Mouse (Mus musculus): Measurements from ENCODE around the gene Abhd17a. TPM values are rescaled to one million over a fixed set of nuclear protein-coding genes. Genes with fewer than 3 reads are reported as not detected.

The Abhd17a gene
- total and polyA plus RNA-seq, 3 experiments, result 37.2 to 49.1 (median 48.0) TPM

DNA sequence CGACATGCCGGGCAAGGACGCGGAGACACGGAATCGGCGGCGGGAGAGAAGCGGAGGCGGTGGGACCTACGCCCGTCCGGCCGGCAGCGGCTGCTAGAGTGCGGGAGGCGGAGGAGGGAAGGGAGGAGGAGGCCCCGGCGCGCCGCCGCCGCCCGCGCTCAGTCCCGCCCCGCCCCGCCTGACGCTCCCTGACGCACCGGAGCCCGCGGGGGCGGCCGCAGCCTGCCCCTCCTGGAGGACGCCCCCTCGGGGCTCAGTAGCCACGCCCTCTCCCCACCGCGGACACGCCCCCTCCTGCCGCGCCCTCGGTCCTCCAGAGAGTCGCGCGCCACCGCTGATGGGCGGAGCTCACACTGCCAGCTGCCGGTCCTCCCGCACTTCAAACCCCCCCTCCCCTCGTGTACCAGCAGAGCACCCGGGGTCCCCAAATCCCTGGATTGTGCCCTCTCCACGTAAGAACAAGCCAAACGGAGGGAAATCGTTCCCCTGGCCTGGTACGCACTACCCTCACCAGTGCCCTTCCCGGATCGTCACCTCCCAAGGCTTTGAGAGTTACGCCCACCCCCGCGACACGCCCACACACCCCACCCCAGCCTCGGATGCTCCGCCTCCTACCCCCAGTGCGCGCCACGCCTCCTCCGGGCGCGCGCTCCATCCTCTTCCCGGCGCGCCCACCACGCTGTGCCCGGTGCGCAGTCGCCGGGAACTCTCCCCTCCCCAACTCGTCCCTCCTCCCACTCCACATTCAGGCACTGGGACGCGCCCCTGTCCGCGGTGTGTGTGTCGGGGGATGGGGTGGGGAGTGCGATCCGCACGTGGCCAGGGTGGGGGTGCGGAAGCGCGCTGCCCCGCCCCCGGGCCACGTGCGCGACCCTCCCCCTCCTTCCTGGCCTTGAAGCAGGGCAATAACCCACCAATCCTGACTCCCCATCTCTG lies 12.7 kb downstream of the Abhd17a start, which contains the start of gene Klf16 (continued):
- TF ChIP-seq MAZ (IDR thresholded peaks at IDR 0.05; ENCODE audit: low read depth, low read length), result peak; percentile 77

- H3K9ac ChIP-seq (ENCODE audit: insufficient read depth, low read depth), result peak overlapping the region; percentile 87
- dilution Hi-C loops (cut with MboI; ENCODE audit: extremely low pct_ligation_motif_present, extremely low pct_unique_long_range_greater_than_20kb, low sequenced_read_pairs) (no loop called here), in situ Hi-C loops (cut with MboI; ENCODE audit: low pct_ligation_motif_present, low pct_unique_long_range_greater_than_20kb, low sequenced_read_pairs) (loop anchor here (5.0 kb wide), 1 partner anchor 111 kb away; no protein-coding TSS in a partner anchor)
- H3K27ac ChIP-seq (ENCODE audit: insufficient read depth, low read depth), result peak overlapping the region; percentile 81
- DNase-seq (ENCODE audit: extremely low read depth), result peak; percentile 50
- H3K4me2 ChIP-seq (ENCODE audit: insufficient read depth, low read depth, poor library complexity, severe bottlenecking), result peak overlapping the region; percentile 58
- peaks cover 17 to 54% of the 10 kb centered on the region in 2 experiments for H3K4me1 ChIP-seq (ENCODE audit: control insufficient read depth in 1 of 2, insufficient read depth in 2 of 2)
- H3K27me3 ChIP-seq (replicated peaks), result no peaks in the 10 kb centered on the region
- H3K36me3 ChIP-seq (replicated peaks in 1 of 2; ENCODE audit: control insufficient read depth in 1 of 2, insufficient read depth in 1 of 2, low read length in 1 of 2), result peaks cover 0 to 25% of the 10 kb centered on the region in 2 experiments
- peak overlapping the region; percentile 91 to 97 (median 92) for H3K4me3 ChIP-seq (replicated peaks in 1 of 3; ENCODE audit: low read depth in 2 of 3, low read length in 2 of 3, poor library complexity in 1 of 3)
- peaks cover 50% of the 10 kb centered on the region for H3K79me2 ChIP-seq (replicated peaks; ENCODE audit: control insufficient read depth, extremely low read depth, insufficient read depth, poor library complexity, severe bottlenecking)
- H3K9me3 ChIP-seq (replicated peaks; ENCODE audit: low read length), result no peaks in the 10 kb centered on the region
- TF ChIP-seq ELF1 (IDR thresholded peaks at IDR 0.05; ENCODE audit: low read depth, low read length), result 0 out of 2 replicates have a peak, but pooled peaks have one; percentile 26
- TF ChIP-seq USF2 (conservative IDR thresholded peaks at IDR 0.05; ENCODE audit: low read depth, low read length), result no peak
- no peak for TF ChIP-seq ZC3H11A (IDR thresholded peaks at IDR 0.05; ENCODE audit: low read depth, low read length)
- no peak for TF ChIP-seq USF1 (IDR thresholded peaks at IDR 0.05; ENCODE audit: low read depth, low read length)
- peak; percentile 90 for TF ChIP-seq SIN3A (IDR thresholded peaks at IDR 0.05; ENCODE audit: low read length)
- no peak for TF ChIP-seq NRF1 (IDR thresholded peaks at IDR 0.05; ENCODE audit: low read depth, low read length)
- no peak for TF ChIP-seq PAX5 (IDR thresholded peaks at IDR 0.05; ENCODE audit: low read length)
- no peak for TF ChIP-seq RCOR1 (conservative IDR thresholded peaks at IDR 0.05; ENCODE audit: low read depth, low read length)
- peak; percentile 47; the same call in 1 of the 2 replicates for TF ChIP-seq MAZ (IDR thresholded peaks at IDR 0.05; ENCODE audit: low read depth, low read length)
- TF ChIP-seq MEF2A (IDR thresholded peaks at IDR 0.05; ENCODE audit: borderline replicate concordance, low read depth, low read length), result no peak
- TF ChIP-seq KAT2A (IDR thresholded peaks at IDR 0.05; ENCODE audit: insufficient replicate concordance, low read length), result no peak
- TF ChIP-seq MAFK (IDR thresholded peaks at IDR 0.05; ENCODE audit: insufficient replicate concordance, low read length), result no peak
- 0 out of 2 replicates have a peak, but pooled peaks have one; percentile 24 for TF ChIP-seq ZMIZ1 (IDR thresholded peaks at IDR 0.05; ENCODE audit: low read depth, low read length)
- TF ChIP-seq MAX (IDR thresholded peaks at IDR 0.05; ENCODE audit: low read length), result peak; percentile 82
- no peak for TF ChIP-seq UBTF (IDR thresholded peaks at IDR 0.05; ENCODE audit: low read depth, low read length)
- TF ChIP-seq ETS1 (conservative IDR thresholded peaks at IDR 0.05; ENCODE audit: low read depth, low read length), result no peak
- no peak for TF ChIP-seq CTCF (conservative IDR thresholded peaks at IDR 0.05 in 1 of 2, IDR thresholded peaks at IDR 0.05 in 1 of 2; ENCODE audit: low read depth in 2 of 2, low read length in 2 of 2)
- no peak for TF ChIP-seq TBP (conservative IDR thresholded peaks at IDR 0.05; ENCODE audit: low read depth, low read length)
- TF ChIP-seq NELFE (IDR thresholded peaks at IDR 0.05; ENCODE audit: low read depth, low read length), result peak; percentile 62
- TF ChIP-seq EP300 (IDR thresholded peaks at IDR 0.05; ENCODE audit: low read length), result no peak
- peak; percentile 79 for TF ChIP-seq MYC (IDR thresholded peaks at IDR 0.05; ENCODE audit: low read depth, low read length)
- no peak for TF ChIP-seq JUND (conservative IDR thresholded peaks at IDR 0.05; ENCODE audit: low read depth, low read length)
- no peak; the same call in 1 of the 2 replicates for TF ChIP-seq TCF12 (IDR thresholded peaks at IDR 0.05; ENCODE audit: low read depth, low read length)
- 0 out of 2 replicates have a peak, but pooled peaks have one; percentile 58 for TF ChIP-seq CHD2 (IDR thresholded peaks at IDR 0.05; ENCODE audit: low read length)
- no peak for TF ChIP-seq ZKSCAN1 (IDR thresholded peaks at IDR 0.05; ENCODE audit: borderline replicate concordance, low read depth, low read length)
- TF ChIP-seq BHLHE40 (IDR thresholded peaks at IDR 0.05; ENCODE audit: low read depth, low read length), result no peak
- no peak for TF ChIP-seq GABPA (IDR thresholded peaks at IDR 0.05; ENCODE audit: insufficient replicate concordance, low read depth, low read length)
- no peak for TF ChIP-seq JUN (IDR thresholded peaks at IDR 0.05; ENCODE audit: insufficient read depth, low read depth, low read length)
- TF ChIP-seq E2F4 (IDR thresholded peaks at IDR 0.05; ENCODE audit: insufficient replicate concordance, low read depth, low read length), result no peak
- TF ChIP-seq MXI1 (IDR thresholded peaks at IDR 0.05; ENCODE audit: low read depth, low read length), result peak; percentile 97
- peak; percentile 78 for TF ChIP-seq POLR2A (IDR thresholded peaks at IDR 0.05; ENCODE audit: low read depth, low read length)
- peak; percentile 40; the same call in 1 of the 2 replicates for TF ChIP-seq IRF4 (IDR thresholded peaks at IDR 0.05; ENCODE audit: low read depth, low read length)
- no peak for TF ChIP-seq RAD21 (IDR thresholded peaks at IDR 0.05; ENCODE audit: low read depth, low read length)
Observed at GRCm38 (mm10) chr10:80576351-80577194, 13.6 kb downstream of the Abhd17a start.

Measured in CH12.LX (cell line).